Mouse (Mus musculus): ENCODE data around the gene Slc25a51.
A peak's percentile ranks its signal among the peaks of the same experiment; 100 is the strongest.

Slc25a51 gene

GRCm38 (mm10) chr4:45408427-45409132 is at the start of gene Slc25a51:
Slc25a51 (minus strand) TSS chr4:45408766.
- DNase-seq = peak; percentile 95

GRCm38 (mm10) chr4:45457543-45457942 is 49.0 kb upstream of the Slc25a51 start:
- DNase-seq = no peak

- DNase-seq = no peak
Measured at GRCm38 (mm10) chr4:45455001-45455400, 46.4 kb upstream of the Slc25a51 start.

GRCm38 (mm10) chr4:45453271-45453851 is 44.8 kb upstream of the Slc25a51 start:
- DNase-seq = no peak

GRCm38 (mm10) chr4:45452569-45453111 is 44.1 kb upstream of the Slc25a51 start:
- DNase-seq = peak; percentile 40

GRCm38 (mm10) chr4:45449012-45449411 is 40.4 kb upstream of the Slc25a51 start:
- no peak for DNase-seq

GRCm38 (mm10) chr4:45448481-45448880 is 39.9 kb upstream of the Slc25a51 start:
- DNase-seq = no peak

- DNase-seq = no peak
Measured at GRCm38 (mm10) chr4:45447196-45447595, 38.6 kb upstream of the Slc25a51 start.

GRCm38 (mm10) chr4:45445235-45445634 is 36.7 kb upstream of the Slc25a51 start:
- no peak for DNase-seq

GRCm38 (mm10) chr4:45444813-45445212 is 36.2 kb upstream of the Slc25a51 start:
- DNase-seq = no peak

GRCm38 (mm10) chr4:45443652-45444051 is 35.1 kb upstream of the Slc25a51 start:
- no peak for DNase-seq

- DNase-seq = no peak
Measured at GRCm38 (mm10) chr4:45442237-45442636, 33.7 kb upstream of the Slc25a51 start.

GRCm38 (mm10) chr4:45441778-45442177 is 33.2 kb upstream of the Slc25a51 start:
- DNase-seq = no peak

GRCm38 (mm10) chr4:45439281-45439680 is 30.7 kb upstream of the Slc25a51 start:
- no peak for DNase-seq

- DNase-seq = no peak
Measured at GRCm38 (mm10) chr4:45437010-45437409, 28.4 kb upstream of the Slc25a51 start.

GRCm38 (mm10) chr4:45436383-45436913 is 27.9 kb upstream of the Slc25a51 start:
- no peak for DNase-seq

- DNase-seq = no peak
Measured at GRCm38 (mm10) chr4:45435899-45436298, 27.3 kb upstream of the Slc25a51 start.

- DNase-seq = no peak
Measured at GRCm38 (mm10) chr4:45434681-45435080, 26.1 kb upstream of the Slc25a51 start.

GRCm38 (mm10) chr4:45434071-45434470 is 25.5 kb upstream of the Slc25a51 start:
- DNase-seq = no peak

- DNase-seq = no peak
Measured at GRCm38 (mm10) chr4:45431806-45432205, 23.2 kb upstream of the Slc25a51 start.

- no peak for DNase-seq
Measured at GRCm38 (mm10) chr4:45431316-45431715, 22.8 kb upstream of the Slc25a51 start.

- DNase-seq = no peak
Measured at GRCm38 (mm10) chr4:45429451-45429850, 20.9 kb upstream of the Slc25a51 start.

- DNase-seq = peak; percentile 25
Measured at GRCm38 (mm10) chr4:45426724-45427457, 18.3 kb upstream of the Slc25a51 start.
